Mouse (Mus musculus) embryonic facial prominence, embryonic 13.5 days (tissue): ENCODE results near the gene Kdm5b. TPM values are rescaled to one million over a fixed set of nuclear protein-coding genes. Genes with fewer than 3 reads are reported as not detected.
"Not testable (repeated sequence)": the region's sequence is repeated elsewhere in the genome, so short reads cannot be mapped to it uniquely, and the experiment has no call there.

Source experiments
- ATAC-seq: fragments of 200-750 bp; cut with Nextera tagmentation; 2 replicates; pipeline ENCODE4 v1.8.0; 2017; ENCODE audit warnings: low read depth; ENCODE audit not compliant: insufficient number of reproducible peaks, insufficient read depth, low FRiP score, low TSS enrichment
- H3K27ac ChIP-seq: fragments of 300-500 bp; sonication (generic); 2 replicates; pipeline ENCODE4 v1.5.1; 2015; ENCODE audit warnings: moderate library complexity, mild to moderate bottlenecking, inconsistent platforms
- H3K27me3 ChIP-seq: fragments of 300-500 bp; sonication (generic); 2 replicates; pipeline ENCODE4 v1.6.1; 2015; ENCODE audit warnings: mild to moderate bottlenecking, inconsistent platforms
- H3K36me3 ChIP-seq: fragments of 300-500 bp; sonication (generic); 2 replicates; pipeline ENCODE4 v1.6.1; 2015; ENCODE audit warnings: mild to moderate bottlenecking, inconsistent platforms
- H3K4me1 ChIP-seq: fragments of 300-500 bp; sonication (generic); 2 replicates; pipeline ENCODE4 v1.6.1; 2015; ENCODE audit warnings: inconsistent platforms
- H3K4me2 ChIP-seq: fragments of 300-500 bp; sonication (generic); 2 replicates; pipeline ENCODE4 v1.6.1; 2015; ENCODE audit warnings: moderate library complexity, mild to moderate bottlenecking, inconsistent platforms
- H3K4me3 ChIP-seq: fragments of 300-500 bp; sonication (generic); 2 replicates; pipeline ENCODE4 v1.5.1; 2015; ENCODE audit warnings: mild to moderate bottlenecking, inconsistent platforms
- H3K9ac ChIP-seq: fragments of 300-500 bp; sonication (generic); 2 replicates; pipeline ENCODE4 v1.6.1; 2015; ENCODE audit warnings: mild to moderate bottlenecking, inconsistent platforms
- H3K9me3 ChIP-seq: fragments of 300-500 bp; sonication (generic); 2 replicates; pipeline ENCODE4 v1.6.1; 2016; ENCODE audit warnings: inconsistent platforms
- WGBS: fragments of 180-500 bp; shearing (Covaris S2); methylation state at CpG from one replicate; pipeline ENCODE4 v1.1.7; 2015; ENCODE audit warnings: mixed read lengths; 5-methylcytosine and 5-hydroxymethylcytosine counted together
- polyA plus RNA-seq: library from polyadenylated mRNA; unstranded; fragments of >200 nt; fragmentation: Nextera tagmentation; extraction: Ambion mirVana; gene quantifications from 2 replicates; pipeline ENCODE4 v1.2.1, GENCODE M21; 2015

Kdm5b gene
- polyA plus RNA-seq, 1 experiment from 2014 or later = 88.9 TPM

- no peaks in the 10 kb centered on the region for H3K36me3 ChIP-seq
- ATAC-seq = no peak
- no peaks in the 10 kb centered on the region for H3K9me3 ChIP-seq
- no peak overlapping the region for H3K9ac ChIP-seq
- no peaks in the 10 kb centered on the region for H3K27me3 ChIP-seq
- peaks cover 14% of the 10 kb centered on the region for H3K4me1 ChIP-seq
- no peak overlapping the region for H3K4me3 ChIP-seq
- WGBS = 77% methylated on average over 7 of the region's 7 CpGs
- no peak overlapping the region for H3K27ac ChIP-seq
- H3K4me2 ChIP-seq = no peak overlapping the region
Measured at GRCm38 (mm10) chr1:134521163-134521562, 38.8 kb upstream of the Kdm5b start.

GRCm38 (mm10) chr1:134522325-134522724 is 37.6 kb upstream of the Kdm5b start:
- Histone ChIP-seq H3K9me3 (no peaks in the 10 kb centered on the region), H3K27me3 (no peaks in the 10 kb centered on the region), H3K27ac (no peak overlapping the region), H3K4me3 (no peak overlapping the region), H3K4me2 (no peak overlapping the region), H3K36me3 (no peaks in the 10 kb centered on the region), H3K9ac (no peak overlapping the region), H3K4me1 (0 out of 2 replicates have a peak, but pooled peaks cover 3% of the 10 kb centered on the region)
- 52% methylated on average over 2 of the region's 2 CpGs for WGBS
- no peak for ATAC-seq

DNA sequence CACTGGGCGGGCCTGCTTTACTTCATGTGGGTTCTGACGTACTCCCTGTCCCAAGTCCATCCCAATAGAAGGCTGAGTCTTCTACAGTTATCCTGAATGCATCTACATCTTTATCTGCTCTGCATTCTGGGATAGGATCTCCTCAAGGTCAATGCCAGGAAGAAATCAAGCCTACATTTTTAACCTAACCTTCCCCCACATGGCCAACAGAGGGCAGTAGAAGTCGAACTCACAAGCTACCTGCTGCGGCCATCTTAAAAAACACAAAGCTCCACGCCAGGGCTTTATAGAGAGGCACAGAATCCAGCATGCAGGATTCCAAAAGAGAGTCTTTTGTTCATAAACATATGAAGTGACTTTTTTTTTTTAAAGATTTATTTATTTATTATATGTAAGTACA is 35.5 kb upstream of the Kdm5b start:
- Histone ChIP-seq H3K4me1 (no peaks in the 10 kb centered on the region), H3K4me2 (no peak overlapping the region), H3K36me3 (no peaks in the 10 kb centered on the region), H3K9ac (no peak overlapping the region), H3K4me3 (no peak overlapping the region), H3K27me3 (no peaks in the 10 kb centered on the region), H3K27ac (no peak overlapping the region), H3K9me3 (no peaks in the 10 kb centered on the region)
- WGBS = 66% methylated on average over 5 of the region's 5 CpGs
- no peak for ATAC-seq

DNA sequence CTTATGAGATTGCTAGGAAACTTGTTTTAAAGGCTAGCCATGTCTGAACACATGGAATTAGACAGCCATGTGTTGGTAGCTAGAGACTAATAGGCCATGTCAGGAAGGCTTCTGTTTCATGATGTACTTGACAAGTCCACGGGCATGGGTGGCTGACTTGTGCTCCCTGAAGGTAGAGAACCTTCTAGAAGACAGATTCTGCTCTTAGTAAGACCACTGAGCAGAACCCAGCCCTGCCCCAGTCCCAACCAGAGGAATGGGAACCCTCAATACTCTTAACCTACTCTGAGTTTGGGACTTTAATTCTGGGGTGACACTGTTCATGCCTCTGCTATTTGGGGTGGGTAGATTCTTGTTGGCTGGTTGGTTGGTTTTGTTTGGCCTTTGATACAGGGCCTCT is 35.0 kb upstream of the Kdm5b start:
- Histone ChIP-seq H3K4me1 (no peaks in the 10 kb centered on the region), H3K27me3 (no peaks in the 10 kb centered on the region), H3K4me3 (no peak overlapping the region), H3K36me3 (no peaks in the 10 kb centered on the region), H3K9ac (no peak overlapping the region), H3K9me3 (no peaks in the 10 kb centered on the region), H3K4me2 (no peak overlapping the region), H3K27ac (no peak overlapping the region)
- 84% methylated on average over 1 of the region's 1 CpGs for WGBS
- no peak for ATAC-seq

- Histone ChIP-seq H3K27me3 (no peaks in the 10 kb centered on the region), H3K4me2 (no peak overlapping the region), H3K27ac (no peak overlapping the region), H3K36me3 (no peaks in the 10 kb centered on the region), H3K4me3 (no peak overlapping the region), H3K4me1 (no peaks in the 10 kb centered on the region), H3K9me3 (no peaks in the 10 kb centered on the region), H3K9ac (no peak overlapping the region)
- WGBS = 79% methylated on average over 6 of the region's 6 CpGs
- no peak for ATAC-seq
Measured at GRCm38 (mm10) chr1:134526752-134527151, 33.2 kb upstream of the Kdm5b start.

GRCm38 (mm10) chr1:134530618-134531017 is 29.4 kb upstream of the Kdm5b start:
- Histone ChIP-seq H3K27ac (no peak overlapping the region), H3K4me1 (no peaks in the 10 kb centered on the region)

GRCm38 (mm10) chr1:134533710-134534109 is 26.3 kb upstream of the Kdm5b start:
- not testable (repeated sequence) for H3K27ac ChIP-seq, H3K4me2 ChIP-seq, ATAC-seq, H3K4me1 ChIP-seq, H3K36me3 ChIP-seq, H3K27me3 ChIP-seq, H3K9me3 ChIP-seq, H3K9ac ChIP-seq, H3K4me3 ChIP-seq
- WGBS = 90% methylated on average over 10 of the region's 10 CpGs

More at GRCm38 (mm10) chr1:134530618-134531017, 29.4 kb upstream of the Kdm5b start:
- Histone ChIP-seq H3K27me3 (no peaks in the 10 kb centered on the region), H3K9me3 (no peaks in the 10 kb centered on the region), H3K4me2 (no peak overlapping the region), H3K36me3 (no peaks in the 10 kb centered on the region), H3K9ac (no peak overlapping the region), H3K4me3 (no peak overlapping the region)
- WGBS = 81% methylated on average over 6 of the region's 6 CpGs
- ATAC-seq = no peak

DNA sequence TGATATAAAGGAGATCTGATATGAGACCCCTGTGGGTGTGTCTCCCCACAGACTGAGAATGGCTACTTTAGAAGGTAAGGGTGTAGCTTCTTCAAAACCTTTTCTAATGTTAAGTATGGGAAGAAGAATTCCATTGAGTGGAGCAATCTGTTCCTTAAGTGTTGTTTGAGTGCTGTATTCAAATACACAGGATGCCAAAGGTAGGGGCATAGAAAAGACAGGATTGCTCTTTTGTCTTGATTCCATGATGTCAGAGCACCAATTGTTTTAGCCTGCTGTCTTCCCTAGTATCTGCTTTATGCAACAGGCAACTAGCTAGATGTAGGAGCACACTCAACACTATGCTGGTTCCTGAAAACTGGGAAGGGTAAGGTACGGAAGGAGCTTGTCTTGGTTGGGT is 24.9 kb upstream of the Kdm5b start:
- H3K27ac ChIP-seq = no peak overlapping the region
- 90% methylated on average over 1 of the region's 1 CpGs for WGBS
- ATAC-seq = no peak

DNA sequence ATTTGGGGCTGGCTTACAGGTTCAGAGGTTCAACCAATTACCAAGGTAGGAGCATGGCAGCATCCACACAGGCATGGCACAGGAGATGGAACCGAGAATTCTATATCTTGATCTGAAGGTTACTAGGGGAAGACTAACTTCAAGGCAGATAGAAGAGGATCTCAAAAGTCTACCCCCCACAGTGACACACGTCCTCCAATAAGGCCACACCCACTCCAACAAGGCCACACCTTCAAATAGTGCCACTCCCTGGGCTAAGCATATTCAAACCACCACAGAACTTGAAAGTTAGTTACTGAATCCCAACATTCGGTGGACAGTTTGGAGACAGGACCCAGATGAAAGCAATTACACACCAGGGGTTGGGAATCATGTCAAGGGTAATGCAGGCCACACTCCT is 24.5 kb upstream of the Kdm5b start:
- Histone ChIP-seq H3K9ac (no peak overlapping the region), H3K4me1 (no peaks in the 10 kb centered on the region), H3K27me3 (no peaks in the 10 kb centered on the region), H3K36me3 (no peaks in the 10 kb centered on the region), H3K9me3 (no peaks in the 10 kb centered on the region), H3K27ac (no peak overlapping the region), H3K4me3 (no peak overlapping the region), H3K4me2 (no peak overlapping the region)
- no peak for ATAC-seq
- WGBS = 73% methylated on average over 3 of the region's 3 CpGs

More for the DNA sequence above, 24.9 kb upstream of the Kdm5b start:
- Histone ChIP-seq H3K36me3 (no peaks in the 10 kb centered on the region), H3K9me3 (no peaks in the 10 kb centered on the region), H3K4me2 (no peak overlapping the region), H3K27me3 (no peaks in the 10 kb centered on the region), H3K4me3 (no peak overlapping the region), H3K4me1 (no peaks in the 10 kb centered on the region), H3K9ac (no peak overlapping the region)

DNA sequence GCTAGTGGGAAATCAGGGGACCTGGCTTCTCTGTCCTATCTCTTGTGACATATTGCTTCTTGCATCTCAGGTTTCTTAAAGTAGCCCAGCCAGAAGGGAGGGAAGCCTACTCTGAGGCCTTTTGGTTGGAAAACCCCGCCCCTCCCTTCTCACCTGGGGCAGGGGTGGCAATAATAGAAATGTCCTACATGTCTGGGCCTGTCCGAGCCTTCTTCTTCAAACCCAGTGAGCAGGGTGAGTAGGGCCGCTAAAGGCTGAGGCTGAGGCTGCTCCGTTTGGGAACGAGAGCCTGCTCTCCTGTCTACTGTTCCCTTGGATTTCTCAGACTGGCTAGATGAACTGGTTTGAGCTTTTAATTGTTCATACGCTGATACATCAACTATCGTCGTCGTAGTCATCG is 19.4 kb upstream of the Kdm5b start:
- H3K4me3 ChIP-seq = no peak overlapping the region
- H3K27ac ChIP-seq = no peak overlapping the region
- H3K9me3 ChIP-seq = peaks cover 4% of the 10 kb centered on the region
- H3K9ac ChIP-seq = no peak overlapping the region
- no peaks in the 10 kb centered on the region for H3K4me1 ChIP-seq
- ATAC-seq = no peak
- H3K36me3 ChIP-seq = no peaks in the 10 kb centered on the region
- H3K27me3 ChIP-seq = no peaks in the 10 kb centered on the region
- 85% methylated on average over 10 of the region's 10 CpGs for WGBS
- H3K4me2 ChIP-seq = no peak overlapping the region

- Histone ChIP-seq H3K4me1 (no peaks in the 10 kb centered on the region), H3K9me3 (peaks cover 4% of the 10 kb centered on the region), H3K27ac (no peak overlapping the region), H3K36me3 (no peaks in the 10 kb centered on the region), H3K4me2 (no peak overlapping the region), H3K4me3 (no peak overlapping the region), H3K27me3 (no peaks in the 10 kb centered on the region), H3K9ac (no peak overlapping the region)
- no peak for ATAC-seq
- WGBS = 53% methylated on average over 4 of the region's 4 CpGs
Measured at GRCm38 (mm10) chr1:134548231-134548630, 11.7 kb upstream of the Kdm5b start.

DNA sequence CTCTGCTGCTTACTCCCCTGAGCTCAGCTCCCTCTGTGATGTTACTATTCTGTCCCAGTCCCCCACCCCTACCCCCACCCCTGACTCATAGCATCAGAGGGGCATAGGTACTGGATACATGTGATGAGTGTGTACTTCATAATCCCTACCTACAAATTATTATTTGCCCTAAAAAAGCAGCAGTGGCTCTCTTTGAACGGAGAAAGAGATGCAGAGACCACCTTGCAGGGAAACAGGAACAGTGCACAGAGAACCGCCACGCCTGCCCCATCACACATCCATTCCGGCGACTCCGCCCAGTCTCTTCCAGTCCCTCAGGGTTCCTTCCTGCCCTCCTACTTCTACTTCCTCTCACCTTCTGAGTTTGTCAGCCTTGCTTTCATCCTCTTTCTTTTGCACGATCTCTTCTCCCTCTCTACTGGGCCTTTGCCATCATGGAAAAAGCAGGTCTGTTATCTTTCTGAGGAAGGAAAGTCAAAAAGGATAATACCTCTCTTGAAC is 10.3 kb upstream of the Kdm5b start, which contains the start of gene Mgat4e:
Gene Mgat4e, minus strand, starts transcription at position 51 of the 501 bp plus-strand sequence.
- Histone ChIP-seq H3K27me3 (no peaks in the 10 kb centered on the region), H3K4me3 (no peak within 1 kb of the TSS), H3K36me3 (no peaks in the 10 kb centered on the region), H3K9ac (no peak within 1 kb of the TSS), H3K27ac (no peak within 1 kb of the TSS), H3K4me1 (0 out of 2 replicates have a peak, but pooled peaks cover under 1% of the 10 kb centered on the region), H3K4me2 (no peak within 1 kb of the TSS), H3K9me3 (peaks cover 4% of the 10 kb centered on the region)
- 57% methylated on average over 7 of the region's 7 CpGs for WGBS
- no peak for ATAC-seq
